Mouse (Mus musculus): ENCODE measurements around the gene Bmp7. TPM values are rescaled to one million over a fixed set of nuclear protein-coding genes. Genes with fewer than 3 reads are reported as not detected.

The Bmp7 gene
- 7.9 and 9.1 TPM in 2 replicates for polyA plus RNA-seq (2014; fragmentation: Nextera tagmentation; extraction: Ambion mirVana)

GRCm38 (mm10) chr2:172940003-172940798, at the start of gene Bmp7:
TSS of gene Bmp7 (minus strand) at chr2:172940321.
- DNase-seq (ENCODE audit: low spot score) (peak; percentile 80), ATAC-seq (replicated peaks; ENCODE audit: low FRiP score) (peak; percentile 61; the same call in 1 of the 2 replicates)
- peaks cover 13% of the 10 kb centered on the region for H3K4me1 ChIP-seq (replicated peaks; ENCODE audit: control insufficient read depth, insufficient read depth, low read length)

GRCm38 (mm10) chr2:172982776-172983561, 42.8 kb upstream of the Bmp7 start:
- Histone ChIP-seq H3K9me3 (ENCODE audit: control insufficient read depth, low read length) (no peaks in the 10 kb centered on the region), H3K4me2 (no peak overlapping the region), H3K4me3 (ENCODE audit: low read depth, low read length) (no peak overlapping the region), H3K36me3 (ENCODE audit: control insufficient read depth, insufficient read depth, low read length) (no peaks in the 10 kb centered on the region), H3K27ac (ENCODE audit: low read depth, low read length) (no peak overlapping the region), H3K27me3 (replicated peaks; ENCODE audit: control insufficient read depth, insufficient read depth, low read length) (no peaks in the 10 kb centered on the region; the same call in 1 of the 2 replicates), H3K4me1 (replicated peaks; ENCODE audit: control insufficient read depth, insufficient read depth, low read length) (no peaks in the 10 kb centered on the region), H3K9ac (ENCODE audit: low read depth, low read length) (no peak overlapping the region)
- DNase-seq (ENCODE audit: low spot score) = no peak
- 57% methylated on average over 9 of the region's 9 CpGs for WGBS
- ATAC-seq (replicated peaks; ENCODE audit: low FRiP score) = no peak

More at GRCm38 (mm10) chr2:172940003-172940798, at the start of gene Bmp7:
- Histone ChIP-seq H3K9ac (ENCODE audit: low read depth, low read length) (peak within 1 kb of the TSS; percentile 48), H3K4me2 (peak within 1 kb of the TSS; percentile 81), H3K9me3 (ENCODE audit: control insufficient read depth, low read length) (no peaks in the 10 kb centered on the region), H3K27ac (ENCODE audit: low read depth, low read length) (peak within 1 kb of the TSS; percentile 43), H3K36me3 (ENCODE audit: control insufficient read depth, insufficient read depth, low read length) (no peaks in the 10 kb centered on the region), H3K27me3 (replicated peaks; ENCODE audit: control insufficient read depth, insufficient read depth, low read length) (peaks cover 83% of the 10 kb centered on the region), H3K4me3 (ENCODE audit: low read depth, low read length) (peak within 1 kb of the TSS; percentile 55)
- under 1% methylated on average over 82 of the region's 82 CpGs for WGBS

- Histone ChIP-seq H3K27ac (ENCODE audit: low read depth, low read length) (no peak overlapping the region), H3K9ac (ENCODE audit: low read depth, low read length) (no peak overlapping the region), H3K4me2 (no peak overlapping the region), H3K4me1 (replicated peaks; ENCODE audit: control insufficient read depth, insufficient read depth, low read length) (peaks cover 6% of the 10 kb centered on the region; the same call in 1 of the 2 replicates), H3K27me3 (replicated peaks; ENCODE audit: control insufficient read depth, insufficient read depth, low read length) (no peaks in the 10 kb centered on the region), H3K36me3 (ENCODE audit: control insufficient read depth, insufficient read depth, low read length) (no peaks in the 10 kb centered on the region), H3K4me3 (ENCODE audit: low read depth, low read length) (no peak overlapping the region), H3K9me3 (ENCODE audit: control insufficient read depth, low read length) (no peaks in the 10 kb centered on the region)
- WGBS = 87% methylated on average over 43 of the region's 43 CpGs
- no peak for DNase-seq (ENCODE audit: low spot score)
- no peak for ATAC-seq (replicated peaks; ENCODE audit: low FRiP score)
Measured at GRCm38 (mm10) chr2:172979666-172980345, 39.7 kb upstream of the Bmp7 start.

- Histone ChIP-seq H3K4me1 (replicated peaks; ENCODE audit: control insufficient read depth, insufficient read depth, low read length) (peaks cover 6% of the 10 kb centered on the region; the same call in 1 of the 2 replicates), H3K4me2 (no peak overlapping the region), H3K27me3 (replicated peaks; ENCODE audit: control insufficient read depth, insufficient read depth, low read length) (no peaks in the 10 kb centered on the region), H3K9me3 (ENCODE audit: control insufficient read depth, low read length) (no peaks in the 10 kb centered on the region), H3K27ac (ENCODE audit: low read depth, low read length) (no peak overlapping the region), H3K9ac (ENCODE audit: low read depth, low read length) (no peak overlapping the region), H3K36me3 (ENCODE audit: control insufficient read depth, insufficient read depth, low read length) (no peaks in the 10 kb centered on the region), H3K4me3 (ENCODE audit: low read depth, low read length) (no peak overlapping the region)
- ATAC-seq (replicated peaks; ENCODE audit: low FRiP score) (no peak), DNase-seq (ENCODE audit: low spot score) (no peak)
- 34% methylated on average over 4 of the region's 4 CpGs for WGBS
Measured at GRCm38 (mm10) chr2:172978131-172978633, 38.1 kb upstream of the Bmp7 start.

- no peak for DNase-seq (ENCODE audit: low spot score)
- no peak within 1 kb of the TSS for H3K27ac ChIP-seq (ENCODE audit: low read depth, low read length)
- H3K36me3 ChIP-seq (ENCODE audit: control insufficient read depth, insufficient read depth, low read length) = no peaks in the 10 kb centered on the region
- H3K4me1 ChIP-seq (replicated peaks; ENCODE audit: control insufficient read depth, insufficient read depth, low read length) = peaks cover 6% of the 10 kb centered on the region; the same call in 1 of the 2 replicates
- peak within 1 kb of the TSS; percentile 16; the same call in 1 of the 2 replicates for H3K4me3 ChIP-seq (ENCODE audit: low read depth, low read length)
- H3K4me2 ChIP-seq = peak within 1 kb of the TSS; percentile 28
- H3K9me3 ChIP-seq (ENCODE audit: control insufficient read depth, low read length) = no peaks in the 10 kb centered on the region
- no peaks in the 10 kb centered on the region for H3K27me3 ChIP-seq (replicated peaks; ENCODE audit: control insufficient read depth, insufficient read depth, low read length)
- H3K9ac ChIP-seq (ENCODE audit: low read depth, low read length) = no peak within 1 kb of the TSS
- no peak for ATAC-seq (replicated peaks; ENCODE audit: low FRiP score)
- 18% methylated on average over 14 of the region's 14 CpGs for WGBS
Measured at GRCm38 (mm10) chr2:172977409-172978130, 37.4 kb upstream of the Bmp7 start, which contains the start of gene Spo11. TSS of gene Spo11 (plus strand) at chr2:172977700.

GRCm38 (mm10) chr2:172976661-172977238, 36.6 kb upstream of the Bmp7 start:
- Histone ChIP-seq H3K4me2 (peak overlapping the region; percentile 28), H3K9ac (ENCODE audit: low read depth, low read length) (no peak overlapping the region), H3K27ac (ENCODE audit: low read depth, low read length) (no peak overlapping the region), H3K4me1 (replicated peaks; ENCODE audit: control insufficient read depth, insufficient read depth, low read length) (peaks cover 6% of the 10 kb centered on the region; the same call in 1 of the 2 replicates), H3K36me3 (ENCODE audit: control insufficient read depth, insufficient read depth, low read length) (no peaks in the 10 kb centered on the region), H3K27me3 (replicated peaks; ENCODE audit: control insufficient read depth, insufficient read depth, low read length) (no peaks in the 10 kb centered on the region), H3K4me3 (ENCODE audit: low read depth, low read length) (no peak overlapping the region), H3K9me3 (ENCODE audit: control insufficient read depth, low read length) (no peaks in the 10 kb centered on the region)
- WGBS = 18% methylated on average over 7 of the region's 7 CpGs
- no peak for DNase-seq (ENCODE audit: low spot score)
- 0 out of 2 replicates have a peak, but pooled peaks have one; percentile 22 for ATAC-seq (replicated peaks; ENCODE audit: low FRiP score)

- Histone ChIP-seq H3K9me3 (ENCODE audit: control insufficient read depth, low read length) (no peaks in the 10 kb centered on the region), H3K4me2 (no peak overlapping the region), H3K27me3 (replicated peaks; ENCODE audit: control insufficient read depth, insufficient read depth, low read length) (0 out of 2 replicates have a peak, but pooled peaks cover 5% of the 10 kb centered on the region), H3K4me3 (ENCODE audit: low read depth, low read length) (no peak overlapping the region), H3K27ac (ENCODE audit: low read depth, low read length) (no peak overlapping the region), H3K36me3 (ENCODE audit: control insufficient read depth, insufficient read depth, low read length) (no peaks in the 10 kb centered on the region), H3K9ac (ENCODE audit: low read depth, low read length) (no peak overlapping the region), H3K4me1 (replicated peaks; ENCODE audit: control insufficient read depth, insufficient read depth, low read length) (peaks cover 6% of the 10 kb centered on the region; the same call in 1 of the 2 replicates)
- DNase-seq (ENCODE audit: low spot score) (no peak), ATAC-seq (replicated peaks; ENCODE audit: low FRiP score) (no peak)
- WGBS = 75% methylated on average over 6 of the region's 6 CpGs
Measured at GRCm38 (mm10) chr2:172975159-172975558, 35.0 kb upstream of the Bmp7 start.
